Mouse (Mus musculus) kidney, adult 11 months (tissue): ENCODE data around the gene Fuz.
A peak's percentile ranks its signal among the peaks of the same experiment; 100 is the strongest.
"Not testable (repeated sequence)": the region's sequence is repeated elsewhere in the genome, so short reads cannot be mapped to it uniquely, and the experiment has no call there.

Source experiments
- DNase-seq: peaks from one replicate; pipeline ENCODE4 v3.0.0; 2022

Gene Fuz

GRCm38 (mm10) chr7:44861429-44861816, 34.5 kb upstream of the Fuz start:
- DNase-seq: no peak

GRCm38 (mm10) chr7:44862434-44862833, 33.4 kb upstream of the Fuz start:
- no peak for DNase-seq

- DNase-seq: no peak
These were observed 32.7 kb upstream of the Fuz start for GRCm38 (mm10) chr7:44863210-44863609.

- DNase-seq: no peak
These were observed 31.8 kb upstream of the Fuz start for GRCm38 (mm10) chr7:44863982-44864494.

GRCm38 (mm10) chr7:44864595-44865542, 31.0 kb upstream of the Fuz start:
- peak; percentile 15 for DNase-seq

- DNase-seq: peak; percentile 82
These were observed 29.4 kb upstream of the Fuz start for GRCm38 (mm10) chr7:44866276-44867009.

- DNase-seq: peak; percentile 31
These were observed 28.7 kb upstream of the Fuz start for GRCm38 (mm10) chr7:44867010-44867702.

- DNase-seq: peak; percentile 14
These were observed 28.1 kb upstream of the Fuz start for GRCm38 (mm10) chr7:44867802-44868201.

GRCm38 (mm10) chr7:44868465-44868864, 27.4 kb upstream of the Fuz start:
- DNase-seq: peak; percentile 44

GRCm38 (mm10) chr7:44868919-44869696, 26.8 kb upstream of the Fuz start:
- DNase-seq: peak; percentile 67

- peak; percentile 98 for DNase-seq
These were observed 26.0 kb upstream of the Fuz start, which contains the start of gene Ptov1 for GRCm38 (mm10) chr7:44869697-44870528. Gene Ptov1, minus strand, starts transcription at chr7:44869788.

- DNase-seq: peak; percentile 22
These were observed 25.3 kb upstream of the Fuz start for GRCm38 (mm10) chr7:44870614-44871013.

GRCm38 (mm10) chr7:44871181-44871580, 24.7 kb upstream of the Fuz start:
- DNase-seq: peak; percentile 4

GRCm38 (mm10) chr7:44871774-44872173, 24.1 kb upstream of the Fuz start:
- not testable (repeated sequence) for DNase-seq

- no peak for DNase-seq
These were observed 18.0 kb upstream of the Fuz start for GRCm38 (mm10) chr7:44877833-44878232.

GRCm38 (mm10) chr7:44883036-44883435, 12.8 kb upstream of the Fuz start:
- no peak for DNase-seq

- no peak for DNase-seq
These were observed 11.2 kb upstream of the Fuz start for GRCm38 (mm10) chr7:44884637-44885036.

GRCm38 (mm10) chr7:44886964-44887363, 8.9 kb upstream of the Fuz start:
- no peak for DNase-seq

GRCm38 (mm10) chr7:44888256-44889105, 7.4 kb upstream of the Fuz start:
- no peak for DNase-seq

- DNase-seq: no peak
These were observed 5.7 kb upstream of the Fuz start for GRCm38 (mm10) chr7:44890180-44890579.
